Mouse (Mus musculus) layer of hippocampus, postnatal 25 days (tissue): ENCODE data around the gene Slc9a2. TPM values are rescaled to one million over a fixed set of nuclear protein-coding genes. Genes with fewer than 3 reads are reported as not detected.
"Not testable (repeated sequence)": the region's sequence is repeated elsewhere in the genome, so short reads cannot be mapped to it uniquely, and the experiment has no call there.

ENCODE experiments used
- DNase-seq, 2 experiments: peaks; one replicate each; pipeline ENCODE4 v3.0.0; 2022; ENCODE audit warnings: mixed read lengths in 2 of 2, low spot score in 1 of 2; ENCODE audit errors: extremely low spot score in 1 of 2
- total RNA-seq, 2 experiments: library from RNA; stranded (reverse); gene quantifications; 2 replicates each; pipeline ENCODE4 v1.2.3; 2021

Gene Slc9a2
- 10 to 100 TPM; 23.7 to 23.8 TPM for total RNA-seq

DNA sequence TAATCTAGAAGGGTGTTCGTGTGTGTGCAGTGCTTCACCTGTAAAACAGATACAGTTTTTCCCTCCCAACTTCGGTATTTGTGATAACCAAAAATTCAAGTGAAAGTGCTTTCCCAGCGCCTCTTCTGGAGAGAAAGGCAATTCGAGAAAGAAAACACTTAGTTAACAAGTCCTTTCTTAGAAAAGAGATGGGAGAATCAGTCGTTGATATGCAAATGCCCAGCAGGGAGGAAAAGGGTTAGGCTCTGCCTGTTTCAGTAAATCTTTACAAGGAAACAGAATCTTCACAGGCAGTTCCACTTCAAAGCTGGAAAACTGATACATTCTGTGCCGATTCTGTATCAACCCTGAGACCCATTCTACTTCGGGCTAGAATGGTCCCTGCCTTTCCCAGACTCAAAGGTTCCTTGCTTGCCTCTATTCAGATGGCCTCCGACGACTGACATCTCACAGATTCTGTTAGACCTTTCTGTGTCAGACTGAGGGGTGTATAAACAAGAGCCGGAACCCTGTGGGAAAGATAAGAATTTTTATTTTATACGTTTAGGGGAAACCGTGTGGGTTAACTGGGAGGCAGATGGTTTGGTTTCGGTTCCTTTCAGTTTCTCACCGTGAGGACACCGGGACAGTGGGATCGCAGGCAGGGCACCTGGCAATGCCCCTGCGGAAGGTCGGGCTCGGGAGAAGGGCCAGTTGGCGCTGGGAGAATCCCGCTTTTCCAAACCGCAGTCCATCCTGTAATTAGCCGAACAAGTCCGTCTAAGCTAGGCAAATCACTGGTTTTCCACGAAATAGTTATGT, at the start of gene Slc9a2:
Gene Slc9a2, plus strand, starts transcription at position 508 of the 801 bp plus-strand sequence.
- no peak for DNase-seq

DNA sequence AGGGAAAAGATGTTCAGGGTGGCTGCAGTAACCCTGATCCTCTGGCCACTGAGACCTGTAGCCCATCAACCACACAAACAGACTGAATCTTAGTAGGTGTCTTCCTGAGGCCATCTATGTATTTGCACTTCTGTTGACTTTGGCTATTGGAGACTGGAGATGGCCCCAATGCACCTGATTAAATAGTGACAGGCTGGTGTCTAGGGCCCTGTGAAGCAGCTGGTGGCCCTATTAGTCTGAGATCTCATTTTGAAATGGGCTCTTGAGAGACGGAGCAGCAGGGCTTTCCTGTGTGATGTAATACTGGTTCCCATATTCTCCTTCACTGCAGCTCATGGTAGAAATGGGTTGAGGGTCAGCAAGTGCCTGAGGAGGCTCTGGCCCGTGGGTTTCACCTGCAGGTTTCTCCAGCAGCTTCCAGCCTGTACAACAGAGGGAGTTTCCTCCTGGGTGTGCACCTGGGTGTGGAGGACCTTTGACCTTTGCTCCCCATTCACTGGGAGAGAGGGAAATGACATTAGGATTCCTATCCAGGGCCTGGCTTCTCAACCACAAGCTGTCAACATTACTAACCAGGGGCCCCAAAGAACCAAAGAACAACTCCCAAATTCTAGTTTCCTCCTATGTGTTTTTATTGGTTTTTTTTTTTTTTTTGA, 47.8 kb upstream of the Slc9a2 start:
- DNase-seq = no peak

DNA sequence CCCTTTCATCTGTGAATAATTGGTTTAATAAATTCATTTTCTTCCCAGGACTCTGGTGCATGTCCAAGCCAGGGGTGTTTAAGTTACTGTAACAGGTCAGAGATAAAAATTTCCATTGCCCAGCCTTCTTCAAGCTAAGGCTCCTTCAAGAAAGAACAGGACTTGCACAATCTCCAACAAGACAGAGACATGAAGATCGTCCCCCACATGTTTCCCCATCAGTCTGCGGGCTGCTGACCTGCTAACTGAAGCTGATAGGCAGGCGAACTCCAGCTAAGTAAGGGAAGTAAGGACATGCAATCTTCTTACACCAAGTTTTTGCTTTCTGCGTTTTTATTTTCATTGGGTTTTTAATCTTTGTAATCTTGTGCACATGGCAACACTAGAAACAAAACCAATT, 45.8 kb upstream of the Slc9a2 start:
- no peak for DNase-seq

DNA sequence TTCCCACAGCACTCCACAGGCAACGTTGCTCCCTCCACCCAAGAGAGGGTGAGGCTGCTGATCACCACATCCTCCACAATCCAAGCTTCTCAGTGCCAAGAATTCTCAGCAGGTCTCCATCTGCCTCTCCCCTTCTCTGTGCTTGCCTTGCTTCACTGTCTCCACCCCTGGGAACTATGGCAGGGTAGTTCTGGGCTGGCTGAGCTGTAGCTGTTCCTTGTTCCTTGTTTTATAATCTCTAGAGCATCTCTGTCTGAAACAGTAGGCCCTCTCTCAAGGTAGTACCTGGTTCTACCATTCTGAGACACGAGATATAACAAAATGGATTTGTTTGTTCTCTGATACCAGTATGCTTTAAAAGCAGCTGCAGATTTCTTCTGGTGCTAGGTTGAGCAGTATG, 32.1 kb upstream of the Slc9a2 start:
- DNase-seq = no peak

DNA sequence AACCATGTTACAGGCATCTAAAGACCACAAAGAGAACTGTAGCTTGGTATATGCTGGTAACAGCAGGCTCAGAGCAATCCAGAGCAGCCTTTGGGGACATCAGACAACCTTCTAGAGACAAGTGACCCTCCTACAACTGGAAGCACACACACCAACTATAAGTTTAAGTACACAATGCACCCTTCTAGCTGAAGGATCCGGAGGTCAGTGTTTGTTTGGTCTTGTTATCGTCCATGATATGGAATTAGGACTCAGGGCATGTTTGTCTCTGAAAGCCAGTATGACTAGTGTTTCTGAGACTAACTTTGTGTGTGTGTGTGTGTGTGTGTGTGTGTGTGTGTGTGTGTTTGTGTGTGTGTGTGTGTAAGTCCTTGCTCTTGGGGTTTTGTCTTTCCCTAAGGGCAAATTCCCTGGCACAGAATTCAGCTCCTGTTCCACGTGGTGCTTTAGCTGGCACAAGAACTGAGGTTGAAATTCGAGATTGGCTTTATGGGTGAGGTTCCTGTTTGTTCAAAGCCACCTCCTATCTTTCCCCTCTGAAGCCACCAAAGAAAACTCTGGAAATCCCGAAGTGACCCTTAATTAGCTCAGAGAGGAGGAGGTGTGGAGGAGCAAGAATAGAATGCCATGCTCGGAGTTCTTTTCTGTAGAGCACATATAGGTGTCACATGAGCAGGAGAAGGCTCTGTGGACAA, 29.4 kb upstream of the Slc9a2 start:
- no peak for DNase-seq

DNA sequence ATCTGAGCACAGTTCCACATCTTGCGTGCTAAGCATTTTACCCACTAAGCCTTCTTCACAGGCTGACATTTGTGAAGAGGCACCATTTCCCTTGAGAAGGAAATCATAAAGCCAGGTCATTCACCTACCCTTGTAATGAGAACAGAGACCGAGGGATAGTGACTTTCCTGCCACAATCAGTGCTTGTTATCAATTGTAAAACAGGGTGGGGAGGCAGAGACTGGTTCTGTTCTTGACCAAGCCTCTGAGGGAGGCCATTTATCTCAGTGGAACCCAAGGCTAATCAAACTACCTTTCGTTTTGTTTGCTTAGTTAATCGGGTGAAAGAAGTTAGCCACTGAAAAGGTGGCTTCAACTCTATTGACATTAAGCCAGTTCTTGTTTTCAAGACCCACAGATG, 23.3 kb upstream of the Slc9a2 start:
- no peak for DNase-seq

DNA sequence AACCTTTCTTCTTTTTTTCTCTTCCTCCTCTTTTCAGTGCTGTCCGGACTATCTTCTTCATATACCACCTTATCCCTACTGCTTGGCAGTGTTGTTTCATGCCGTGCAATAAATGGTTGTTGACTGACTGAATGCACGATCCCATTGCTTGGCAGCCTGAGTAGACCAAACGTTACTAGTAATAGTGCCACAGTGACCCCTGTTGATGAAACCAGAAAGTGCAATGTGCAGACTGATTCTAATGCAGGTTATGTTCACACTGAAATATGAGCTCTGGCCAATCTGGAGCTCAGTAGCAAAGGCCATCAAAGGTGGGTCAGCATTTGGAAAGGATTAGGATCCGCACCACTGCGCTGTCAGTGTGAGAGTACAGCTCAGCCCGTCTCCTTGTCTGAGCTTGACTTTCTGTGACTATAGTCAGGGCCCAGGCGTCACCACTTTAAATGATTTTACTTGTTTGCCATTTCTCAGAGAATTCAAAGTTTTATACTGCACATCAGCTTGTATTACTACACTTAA, 22.3 kb upstream of the Slc9a2 start:
- DNase-seq = peak; percentile 53 to 86

DNA sequence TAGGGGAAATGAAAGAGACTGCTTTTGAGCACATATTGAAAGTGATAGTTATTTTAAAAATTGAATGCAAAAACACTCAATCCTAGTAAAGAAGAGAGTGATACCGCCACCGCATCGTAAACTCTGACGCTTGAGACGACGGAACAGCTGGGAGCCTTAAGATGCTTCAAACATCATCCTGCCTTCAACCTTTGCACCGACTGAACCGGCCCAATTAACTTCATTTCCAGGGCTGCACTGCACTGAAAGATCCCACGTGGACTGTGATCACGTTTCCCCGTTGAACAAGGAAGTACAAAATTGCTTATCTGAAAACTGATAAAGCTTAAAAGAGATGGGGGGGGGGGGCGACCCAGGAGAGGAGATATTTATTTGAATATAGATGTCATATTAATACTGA, 21.4 kb upstream of the Slc9a2 start:
- no peak for DNase-seq

DNA sequence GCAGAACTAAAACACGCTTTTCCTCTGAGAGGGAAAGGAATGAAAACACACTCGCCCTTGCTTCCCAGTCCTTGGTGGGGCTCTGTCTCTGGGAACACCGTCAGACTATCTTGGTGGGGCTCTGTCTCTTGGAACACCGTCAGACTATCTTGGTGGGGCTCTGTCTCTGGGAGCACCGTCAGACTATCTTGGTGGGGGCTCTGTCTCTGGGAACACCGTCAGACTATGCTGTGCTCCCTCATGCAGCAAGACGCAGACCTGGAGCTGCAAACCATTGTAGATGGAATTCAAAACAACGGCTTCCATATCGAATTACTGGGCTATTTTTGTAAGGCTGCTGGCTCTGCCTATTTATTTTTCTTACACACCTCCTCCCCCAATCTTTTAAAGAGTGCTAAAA, 20.9 kb upstream of the Slc9a2 start:
- DNase-seq = no peak

DNA sequence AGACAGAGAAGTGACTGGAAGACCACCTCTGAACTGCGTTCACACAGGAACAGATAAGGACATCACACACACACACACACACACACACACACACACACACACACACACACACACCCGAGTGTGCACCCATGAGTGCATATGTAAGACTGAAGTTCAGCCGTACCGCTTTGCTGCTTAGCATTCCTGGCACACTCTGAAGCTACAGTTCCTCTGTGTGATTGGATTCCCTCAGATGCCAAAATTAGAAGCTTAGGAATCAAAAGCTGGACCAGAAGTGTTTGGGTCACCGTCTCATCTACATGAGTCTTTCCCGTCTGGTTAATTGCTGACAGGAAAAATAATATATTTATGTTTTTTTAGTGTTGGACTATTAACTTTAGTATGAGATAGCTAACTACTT, 19.5 kb upstream of the Slc9a2 start:
- no peak for DNase-seq

DNA sequence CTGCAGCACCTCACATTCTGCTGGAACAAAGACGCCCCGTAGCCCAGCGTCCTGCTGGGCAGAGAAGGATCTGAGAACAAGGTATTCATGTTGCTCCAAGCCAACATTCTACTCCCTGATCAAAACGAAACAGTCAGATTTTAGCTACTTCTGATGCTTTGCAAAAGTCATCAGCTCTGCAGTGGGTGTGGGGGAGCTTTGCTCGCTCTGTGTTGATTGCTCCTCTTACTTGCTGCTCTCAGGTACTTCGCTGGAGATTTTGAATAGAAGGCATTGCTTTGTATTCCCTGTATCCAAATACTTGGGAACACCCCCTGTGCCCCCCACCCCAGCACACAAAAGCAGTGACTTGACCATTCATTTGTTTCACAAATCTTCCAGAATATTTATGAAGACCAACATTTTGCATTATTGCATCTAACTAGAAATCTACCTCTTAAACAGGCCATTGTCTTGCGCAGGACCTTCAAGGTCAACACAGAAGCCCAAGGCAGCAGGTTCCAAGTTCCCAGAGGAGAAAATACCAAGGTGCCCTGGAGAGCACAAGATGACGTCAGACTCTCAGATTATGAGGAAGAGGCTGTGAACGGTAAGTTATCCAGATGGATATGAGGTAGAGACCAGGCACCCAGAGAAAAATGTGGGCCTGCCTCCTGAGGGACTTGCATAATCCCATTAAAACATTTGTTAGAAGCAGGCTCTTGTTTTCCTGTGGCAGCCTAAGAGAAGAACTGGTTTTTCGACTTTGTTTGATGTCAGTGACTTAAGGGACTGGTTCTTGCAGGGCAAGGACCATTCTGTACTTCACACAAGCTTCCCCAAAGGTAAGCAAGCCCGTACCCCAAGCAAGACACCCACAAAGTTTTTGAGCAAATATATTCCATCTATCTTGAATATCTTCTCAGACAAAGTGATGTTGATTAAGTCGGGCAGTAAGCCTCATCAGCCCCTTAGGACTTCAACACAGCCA, 14.7 kb upstream of the Slc9a2 start:
- DNase-seq = no peak

DNA sequence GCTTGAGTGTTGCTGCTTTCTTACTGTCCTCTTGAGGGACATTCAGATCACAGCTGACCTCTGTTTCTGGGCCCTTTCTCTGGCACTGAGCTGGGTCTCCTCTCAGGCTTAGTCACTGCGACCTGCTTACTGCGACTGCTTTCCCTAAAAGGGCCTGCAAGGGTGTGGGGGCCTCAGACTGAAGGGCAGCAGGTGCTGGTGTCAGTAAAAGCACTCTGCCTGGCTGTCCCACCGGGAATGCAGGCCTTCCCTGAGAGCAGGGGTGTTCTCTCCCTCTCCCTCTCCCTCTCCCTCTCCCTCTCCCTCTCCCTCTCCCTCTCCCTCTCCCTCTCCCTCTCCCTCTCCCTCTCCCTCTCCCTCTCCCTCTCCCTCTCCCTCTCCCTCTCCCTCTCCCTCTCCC, 12.9 kb upstream of the Slc9a2 start:
- DNase-seq = not testable (repeated sequence)

DNA sequence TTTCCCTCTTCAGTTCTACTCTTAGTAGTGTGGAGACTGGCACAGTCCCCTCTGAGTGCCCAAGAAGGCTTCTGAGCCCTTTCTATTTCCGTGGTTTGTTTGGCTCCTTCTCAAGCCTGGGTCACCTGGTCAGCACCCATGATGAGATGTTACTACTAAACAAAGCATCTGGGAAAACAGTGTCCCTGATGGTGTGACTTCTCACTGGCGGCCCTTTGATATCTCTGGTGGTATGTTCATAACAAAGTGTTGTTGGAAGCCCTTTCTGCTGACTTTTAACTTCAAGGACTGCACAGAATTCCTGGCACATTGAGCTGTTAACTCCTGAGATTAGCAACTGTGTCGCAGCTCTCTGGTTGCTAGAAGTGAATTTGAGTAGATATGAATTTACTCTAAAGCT, 10.3 kb upstream of the Slc9a2 start:
- no peak for DNase-seq

DNA sequence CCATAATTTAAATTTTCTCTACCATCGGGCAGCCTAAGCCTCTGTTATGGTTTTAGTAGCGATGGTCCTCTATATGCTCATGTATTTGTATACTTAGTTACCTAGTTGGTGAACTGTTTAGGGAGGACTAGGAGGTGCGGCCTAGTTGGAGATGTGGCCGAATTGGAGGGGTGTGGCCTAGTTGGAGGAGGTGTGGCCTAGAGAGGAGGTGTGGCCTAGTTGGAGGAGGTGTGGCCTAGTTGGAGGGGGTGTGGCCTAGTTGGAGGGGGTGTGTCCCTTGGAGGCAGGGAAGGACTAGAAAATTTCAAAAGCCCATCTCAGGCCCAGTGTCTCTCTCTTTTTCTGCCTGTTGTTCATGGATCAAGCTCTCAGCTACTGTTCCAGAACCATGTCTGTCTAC, 8.9 kb upstream of the Slc9a2 start:
- no peak for DNase-seq

DNA sequence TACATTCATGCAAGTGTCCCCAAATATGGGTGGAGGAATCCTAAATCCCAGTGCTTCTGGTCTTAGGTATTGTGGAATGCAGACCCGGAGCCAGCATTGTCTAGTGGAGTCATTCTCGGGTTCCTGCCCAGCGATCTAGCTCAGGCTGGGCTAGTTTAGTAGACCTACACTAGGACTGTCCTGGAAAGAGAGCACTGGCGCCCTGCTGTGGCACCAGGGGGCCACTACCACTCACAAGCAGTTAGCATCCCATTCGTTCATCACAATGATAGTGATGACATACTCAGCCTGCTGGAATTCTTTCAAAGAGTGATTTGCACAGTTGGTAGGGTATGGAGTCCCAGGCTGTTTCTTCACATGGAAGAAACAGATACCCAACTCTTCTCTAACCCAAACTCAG, 3.1 kb upstream of the Slc9a2 start:
- no peak for DNase-seq

DNA sequence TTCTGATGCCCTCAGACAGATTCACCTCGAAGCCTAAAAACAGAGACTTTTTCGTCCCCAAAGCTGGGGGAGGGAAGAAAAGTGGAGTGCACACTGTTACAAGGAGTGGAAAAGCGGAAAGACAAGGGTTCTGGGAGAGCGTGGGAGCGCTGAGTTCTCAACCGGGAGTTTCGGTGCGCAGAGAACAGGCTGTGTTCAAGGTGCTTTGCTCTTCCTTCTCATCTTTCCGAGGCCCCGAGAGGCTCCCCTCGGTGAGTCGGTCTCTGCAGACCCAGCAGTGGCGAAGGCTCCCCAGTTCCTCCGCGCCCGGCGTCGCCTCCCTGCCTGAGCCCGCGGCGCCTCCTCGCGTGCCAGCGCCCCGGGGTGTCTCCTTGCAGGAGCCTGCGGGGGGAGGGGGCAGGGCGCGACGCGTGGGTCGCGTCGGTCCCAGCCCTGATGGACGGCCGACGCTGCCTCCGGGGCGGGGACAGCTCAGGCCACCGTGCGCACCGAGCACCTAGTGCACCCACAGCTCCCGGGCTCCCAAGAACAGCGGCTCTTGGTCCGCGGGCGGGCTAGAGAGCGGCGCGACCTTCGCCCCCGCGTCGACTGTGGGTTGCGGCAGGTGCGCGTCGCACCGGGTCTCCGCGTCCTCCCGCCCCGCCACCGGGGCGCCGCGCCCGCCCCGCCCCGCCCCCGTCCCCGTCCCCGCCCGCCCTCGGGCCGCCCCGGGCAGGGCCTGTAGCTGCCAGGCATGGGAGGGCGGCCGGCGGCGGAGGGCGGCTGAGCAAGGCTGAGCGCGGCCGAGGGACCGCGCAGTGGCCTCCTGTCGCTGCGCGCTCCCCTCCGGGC, 709 bp downstream of the Slc9a2 start:
- DNase-seq = peak; percentile 26 to 30

DNA sequence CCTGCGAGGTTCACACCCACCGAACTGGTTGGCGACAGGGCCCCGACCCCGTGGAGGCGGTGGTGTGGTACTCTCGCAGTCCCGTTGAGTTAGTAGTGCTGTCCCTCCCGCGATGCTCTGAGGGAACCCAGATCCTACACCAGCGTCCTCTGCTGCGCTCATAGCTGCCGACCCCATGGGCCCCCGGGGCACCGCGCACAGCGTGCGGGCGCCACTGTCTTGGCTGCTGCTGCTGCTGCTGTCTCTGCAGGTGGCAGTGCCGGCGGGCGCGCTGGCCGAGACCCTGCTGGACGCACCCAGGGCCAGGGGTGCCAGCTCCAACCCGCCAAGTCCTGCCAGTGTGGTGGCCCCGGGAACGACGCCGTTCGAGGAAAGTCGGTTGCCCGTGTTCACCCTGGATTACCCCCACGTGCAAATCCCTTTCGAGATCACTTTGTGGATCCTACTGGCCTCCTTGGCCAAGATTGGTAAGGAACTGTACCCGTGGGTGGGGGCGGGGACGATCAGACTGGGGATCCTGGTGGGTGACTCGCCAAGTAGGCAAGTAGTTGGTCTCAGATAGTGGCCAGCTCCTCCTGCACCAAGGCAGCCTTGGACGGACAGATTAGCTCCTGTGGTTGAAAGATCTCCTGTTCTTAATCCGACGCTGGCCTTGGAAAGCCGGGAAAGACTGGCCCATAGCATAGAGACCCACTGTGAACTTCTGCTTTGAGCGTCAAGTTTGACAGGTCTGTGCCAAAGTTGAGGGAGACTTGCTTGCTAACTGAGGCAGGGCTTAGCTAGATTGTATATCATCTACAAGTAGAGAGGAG, 1.5 kb downstream of the Slc9a2 start:
- DNase-seq = no peak

DNA sequence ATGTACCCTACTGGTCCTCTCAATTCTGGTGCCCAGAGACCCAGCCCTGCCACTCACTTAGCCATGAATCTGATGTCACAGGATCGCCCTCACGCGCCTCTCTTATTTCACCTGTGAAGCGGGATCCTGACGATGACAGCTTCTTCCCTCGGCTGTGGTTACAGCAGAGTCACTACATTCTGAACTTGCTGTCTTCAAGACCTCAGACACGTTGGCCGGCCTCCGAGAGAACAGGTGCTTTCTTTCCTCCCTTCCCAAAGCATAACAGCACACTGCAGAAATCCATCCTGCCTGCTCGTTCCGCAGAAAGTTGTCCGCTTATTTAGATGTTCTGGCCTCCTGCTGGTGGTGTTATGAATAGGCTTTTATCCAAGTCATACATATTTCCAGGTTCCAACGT, 13.9 kb downstream of the Slc9a2 start:
- DNase-seq = no peak
